Mouse (Mus musculus): ENCODE measurements at regions not wholly inside any gene's neighbourhood (a gene's known extent, or its start where the extent isn't known, plus 50 kb on each side); places are given as distances from the start of the nearest gene placed in this dataset.
A peak's percentile ranks its signal among the peaks of the same experiment; 100 is the strongest.

GRCm38 (mm10) chr17:4199698-4200153 is 503.7 kb upstream of the Nox3 start:
- DNase-seq, result no peak

DNA sequence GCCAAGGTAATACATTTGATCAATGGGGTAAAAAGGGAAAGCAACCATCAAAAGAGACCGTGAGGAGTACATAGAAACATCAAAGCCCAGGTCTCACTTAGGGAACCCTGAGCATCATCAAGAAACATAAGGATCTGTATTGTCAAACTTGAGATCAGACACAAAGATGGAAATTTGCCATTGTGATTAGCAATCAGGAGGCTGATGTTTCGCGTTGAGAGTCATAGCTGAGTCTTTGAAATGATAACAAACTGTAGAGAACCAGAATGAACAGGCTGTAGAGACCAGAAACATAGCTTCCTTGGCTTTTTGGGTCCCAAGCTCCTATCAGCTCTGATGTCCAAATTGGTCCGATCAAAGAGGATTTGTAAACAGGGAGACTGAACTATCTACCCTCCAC is 505.2 kb upstream of the Nox3 start:
- DNase-seq, result no peak

- no peak for DNase-seq
Measured at GRCm38 (mm10) chr17:4208142-4208925, 512.3 kb upstream of the Nox3 start.

- no peak for DNase-seq
Measured at GRCm38 (mm10) chr17:4209650-4210049, 513.6 kb upstream of the Nox3 start.

- DNase-seq, result no peak
Measured at GRCm38 (mm10) chr17:4212586-4212985, 516.5 kb upstream of the Nox3 start.

DNA sequence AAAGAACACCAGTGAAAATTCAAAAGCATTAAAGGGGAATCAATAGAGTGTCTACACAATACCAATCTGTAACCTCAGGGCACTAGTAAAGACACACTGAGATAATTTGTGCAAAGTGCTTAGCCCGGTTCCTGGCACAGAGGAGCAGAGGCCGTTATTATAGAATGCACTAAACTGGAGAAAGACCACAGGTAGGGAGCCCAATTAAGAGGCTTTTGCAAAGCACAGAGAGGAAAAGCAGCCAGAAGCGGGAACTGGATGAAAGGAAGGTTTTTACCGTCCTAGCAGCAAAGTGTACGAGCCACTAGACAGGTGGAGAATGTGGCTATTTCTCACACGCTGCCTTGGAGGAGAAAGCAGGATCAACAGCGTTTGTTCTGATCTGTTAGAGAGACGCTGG is 518.9 kb upstream of the Nox3 start:
- no peak for DNase-seq

GRCm38 (mm10) chr17:4216203-4216602 is 520.1 kb upstream of the Nox3 start:
- no peak for DNase-seq

GRCm38 (mm10) chr17:4216750-4217149 is 520.7 kb upstream of the Nox3 start:
- no peak for DNase-seq

- peak; percentile 11 for DNase-seq
Measured at GRCm38 (mm10) chr17:4220661-4221360, 524.8 kb upstream of the Nox3 start.

GRCm38 (mm10) chr17:4227889-4228288 is 531.8 kb upstream of the Nox3 start:
- DNase-seq, result no peak

GRCm38 (mm10) chr17:4229969-4230368 is 533.9 kb upstream of the Nox3 start:
- no peak for DNase-seq

DNA sequence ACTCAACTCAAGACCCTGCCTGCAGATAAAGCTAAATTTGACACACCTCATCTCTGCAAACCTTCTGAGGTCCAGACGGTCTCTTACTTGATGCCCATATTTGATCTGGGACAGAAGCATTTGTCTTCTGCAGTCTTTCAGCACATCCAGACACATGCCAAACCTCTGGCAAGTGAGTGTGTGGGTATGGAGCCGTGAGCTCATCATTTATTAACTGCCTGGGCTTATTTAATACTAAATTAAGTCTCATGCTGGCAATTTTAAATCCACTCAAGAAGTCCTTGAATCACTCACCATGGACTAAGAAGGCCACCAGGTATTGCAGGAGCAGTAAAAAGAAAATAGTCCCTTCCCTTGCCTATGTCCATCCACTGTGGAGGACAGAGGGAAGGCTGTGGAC is 554.4 kb upstream of the Nox3 start:
- DNase-seq, result no peak

GRCm38 (mm10) chr17:4265471-4265870 is 569.4 kb upstream of the Nox3 start:
- no peak for DNase-seq

DNA sequence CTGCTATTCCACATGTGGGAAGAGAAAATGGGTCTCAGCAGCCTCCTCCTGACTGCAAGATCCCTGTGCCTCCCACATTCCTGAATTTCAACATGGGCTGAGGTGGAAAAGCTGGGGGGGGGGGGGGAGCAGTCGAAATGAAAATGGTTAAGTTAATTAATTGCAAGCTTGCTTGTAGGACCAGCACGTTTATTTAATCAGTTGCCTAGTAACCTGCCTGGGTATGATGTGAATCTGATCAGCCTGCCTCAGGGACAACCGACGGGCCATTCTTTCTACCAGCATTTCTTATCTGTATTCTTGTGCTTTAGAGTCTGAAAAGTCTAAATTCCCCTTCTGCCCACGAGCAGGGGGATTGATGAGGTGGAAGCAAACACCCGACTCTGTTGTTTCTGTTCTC is 569.9 kb upstream of the Nox3 start:
- DNase-seq, result no peak

- no peak for DNase-seq
Measured at GRCm38 (mm10) chr17:4266487-4266886, 570.4 kb upstream of the Nox3 start.

DNA sequence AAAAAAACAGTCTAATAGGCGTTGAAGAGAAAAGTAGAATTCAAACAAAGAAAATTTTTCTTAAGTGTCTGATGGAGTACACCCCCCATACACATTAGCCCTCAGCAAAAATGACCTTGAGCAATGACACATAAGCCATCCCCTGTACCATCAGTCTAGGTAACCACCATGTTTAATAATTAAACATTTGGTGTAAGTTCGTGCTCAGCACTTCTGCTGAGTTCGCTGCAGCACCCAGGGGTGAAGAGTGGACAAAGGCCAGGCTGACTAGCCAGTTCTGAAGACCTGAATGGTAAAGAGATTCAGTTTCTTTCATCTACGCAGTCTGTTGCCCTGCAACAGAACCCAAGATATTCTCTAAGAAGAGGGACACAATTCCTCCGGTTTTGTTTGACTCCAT is 572.3 kb upstream of the Nox3 start:
- no peak for DNase-seq

DNA sequence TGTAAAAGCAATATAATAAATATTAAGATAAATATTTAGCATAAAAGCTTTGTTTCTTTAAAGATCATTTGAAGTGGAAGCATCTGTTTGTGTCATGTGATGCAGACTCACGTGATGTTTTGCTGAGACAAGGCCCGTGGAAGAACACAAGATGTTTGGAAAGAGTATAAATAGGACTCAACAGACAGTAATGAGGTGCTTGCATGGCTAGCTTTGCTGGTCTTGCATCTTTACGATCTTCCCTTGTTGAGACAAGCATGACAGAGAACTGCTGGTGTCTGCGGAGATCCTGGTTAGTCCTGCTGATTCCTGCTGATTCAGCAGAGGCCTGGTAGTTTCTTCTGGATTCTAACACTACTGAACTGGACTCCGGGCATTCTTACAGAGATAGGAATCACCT is 576.4 kb upstream of the Nox3 start:
- no peak for DNase-seq

DNA sequence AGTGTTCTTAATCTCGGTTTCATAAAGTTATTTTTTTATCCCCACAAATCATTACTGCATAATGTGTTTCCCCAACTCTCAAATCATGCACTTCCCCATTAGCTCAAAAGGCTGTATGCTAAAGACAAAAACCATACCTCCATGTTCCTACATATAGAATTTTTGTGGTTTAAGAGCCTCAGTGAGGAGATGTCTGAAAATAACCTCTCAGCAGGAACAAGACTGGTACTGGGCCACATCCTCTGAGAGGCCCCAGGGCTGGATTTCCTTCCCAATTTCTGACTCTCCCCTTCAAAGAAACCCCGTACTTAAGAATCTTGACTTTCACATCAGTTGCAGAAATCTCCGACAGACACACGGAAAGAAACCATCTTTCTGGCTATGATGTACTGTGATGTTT is 580.7 kb upstream of the Nox3 start:
- no peak for DNase-seq

GRCm38 (mm10) chr17:4278239-4278827 is 582.3 kb upstream of the Nox3 start:
- no peak for DNase-seq

GRCm38 (mm10) chr17:4281451-4281850 is 585.4 kb upstream of the Nox3 start:
- no peak for DNase-seq

- no peak for DNase-seq
Measured at GRCm38 (mm10) chr17:4291418-4291817, 595.4 kb upstream of the Nox3 start.

- DNase-seq, result peak; percentile 23
Measured at GRCm38 (mm10) chr17:4296521-4297155, 600.6 kb upstream of the Nox3 start.

- no peak for DNase-seq
Measured at GRCm38 (mm10) chr17:4297156-4297535, 601.1 kb upstream of the Nox3 start.
